Comparison of ENCODE assay signal across 10 mouse cellular contexts in the genomic region with DNA sequence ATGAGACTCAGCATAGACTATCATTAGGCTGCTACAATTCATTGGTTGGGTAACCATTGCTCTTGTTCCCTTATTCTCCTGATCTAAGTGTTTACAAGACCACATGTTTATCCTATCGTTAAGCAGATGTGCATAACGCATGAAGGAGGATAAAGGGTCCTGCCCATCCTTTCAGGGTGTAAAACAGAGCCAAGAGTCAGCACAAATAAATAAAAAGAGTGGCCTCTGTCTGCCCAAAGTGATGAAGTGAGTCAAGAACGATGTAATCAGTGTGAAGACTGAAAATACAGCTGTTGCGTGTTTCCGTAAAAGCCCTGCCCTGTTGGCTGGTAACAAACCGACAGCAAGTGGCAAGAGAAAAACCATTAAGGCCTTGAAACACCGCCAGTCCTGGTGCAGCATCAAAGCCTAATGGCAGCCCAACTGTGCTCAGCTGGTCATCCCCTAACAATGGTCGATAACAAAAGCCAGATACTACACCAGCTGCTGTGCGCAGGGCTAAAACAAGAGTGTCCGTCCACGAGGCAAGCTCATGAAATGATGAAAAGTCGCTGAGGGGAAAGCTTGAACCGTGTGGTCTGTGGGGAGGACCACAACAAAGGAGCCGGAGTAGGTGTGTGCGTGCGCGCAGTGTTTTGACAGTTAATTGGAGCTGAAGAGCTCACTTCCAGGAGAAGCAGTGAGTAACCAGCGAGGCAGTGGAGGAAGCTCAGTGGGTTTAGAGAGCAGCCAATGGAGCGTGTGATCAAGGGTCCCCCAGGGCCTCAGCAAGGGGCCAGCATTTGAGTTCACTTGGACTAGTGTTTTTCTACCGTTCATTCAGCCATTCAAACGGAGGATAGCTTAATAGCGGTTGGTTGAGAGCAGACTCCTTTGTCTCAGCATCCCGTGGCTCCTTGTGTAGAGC.
A peak's percentile ranks its signal among the peaks of the same experiment; 100 is the strongest.
DNase-seq lines count a peak whose midpoint lies in the region; ATAC-seq and TF ChIP-seq lines count a peak whose summit lies in the region.
"Had no signal": no experiment of that assay in that cellular context is flagged by ENCODE, and none has a peak within 500 bp of the region (broad histone marks: within the 10 kb centered on the region; RNA-seq: fewer than 3 reads in every experiment).

No protein-coding gene starts in this region.

- no peaks in the 10 kb centered on the region for H3K4me1 ChIP-seq in heart, embryonic 16.5 days (ENCODE audit: control insufficient read depth, insufficient read depth, low read length)
- peaks cover 3% of the 10 kb centered on the region; the same call in 1 of the 2 replicates for H3K4me1 ChIP-seq in forebrain, embryonic 11.5 days (replicated peaks; ENCODE audit: control insufficient read depth, insufficient read depth, low read length)
- no peaks in the 10 kb centered on the region for H3K4me1 ChIP-seq in lung, postnatal 0 days (ENCODE audit: insufficient read depth, low read depth, low read length)
- H3K4me1 ChIP-seq in neural tube, embryonic 12.5 days: peaks cover 3% of the 10 kb centered on the region; the same call in 1 of the 2 replicates
- H3K4me1 ChIP-seq: megakaryocyte, embryonic 14.5 days had no signal

- no peak overlapping the region for H3K27ac ChIP-seq in heart, embryonic 16.5 days (ENCODE audit: low read length)
- peak overlapping the region; percentile 48; the same call in 1 of the 2 replicates for H3K27ac ChIP-seq in forebrain, embryonic 11.5 days (ENCODE audit: low read depth, low read length)
- H3K27ac ChIP-seq in lung, postnatal 0 days (ENCODE audit: low read length): no peak overlapping the region
- H3K27ac ChIP-seq in neural tube, embryonic 12.5 days: no peak overlapping the region
- H3K27ac ChIP-seq in gastrocnemius, adult 2 months: no peak overlapping the region

- no peak overlapping the region for H3K4me2 ChIP-seq in heart, embryonic 16.5 days (ENCODE audit: low read depth, low read length)
- peak overlapping the region; percentile 39 for H3K4me2 ChIP-seq in forebrain, embryonic 11.5 days (ENCODE audit: low read depth, low read length, severe bottlenecking)
- H3K4me2 ChIP-seq in lung, postnatal 0 days (replicated peaks; ENCODE audit: low read depth, low read length): no peak overlapping the region
- peak overlapping the region; percentile 52 for H3K4me2 ChIP-seq in neural tube, embryonic 12.5 days (replicated peaks)

- no peak overlapping the region for H3K4me3 ChIP-seq in heart, embryonic 16.5 days (ENCODE audit: low read length)
- no peak overlapping the region for H3K4me3 ChIP-seq in forebrain, embryonic 11.5 days (ENCODE audit: low read depth, low read length)
- H3K4me3 ChIP-seq in lung, postnatal 0 days (ENCODE audit: low read depth, low read length): no peak overlapping the region
- no peak overlapping the region for H3K4me3 ChIP-seq in neural tube, embryonic 12.5 days
- no peak overlapping the region for H3K4me3 ChIP-seq in gastrocnemius, adult 2 months
- H3K4me3 ChIP-seq: megakaryocyte, embryonic 14.5 days had no signal

- peak; percentile 48; the same call in 1 of the 2 replicates for TF ChIP-seq EP300 in lung, postnatal 0 days (IDR thresholded peaks at IDR 0.05)

- no peak for TF ChIP-seq CTCF in lung, postnatal 0 days (IDR thresholded peaks at IDR 0.05)
- no peak for TF ChIP-seq CTCF in gastrocnemius, adult 2 months (IDR thresholded peaks at IDR 0.05)

- 0 out of 2 replicates have a peak, but pooled peaks have one; percentile 49 for ATAC-seq in heart, embryonic 16.5 days (replicated peaks; ENCODE audit: extremely low read depth, insufficient read depth, low FRiP score)
- peak; percentile 95 for ATAC-seq in forebrain, embryonic 11.5 days (replicated peaks; ENCODE audit: low FRiP score)
- peak; percentile 78 for ATAC-seq in lung, postnatal 0 days
- peak; percentile 91 for ATAC-seq in neural tube, embryonic 12.5 days (ENCODE audit: low FRiP score, low read depth)

- H3K9ac ChIP-seq in heart, embryonic 16.5 days (ENCODE audit: low read length): no peak overlapping the region
- peak overlapping the region; percentile 2; the same call in 1 of the 2 replicates for H3K9ac ChIP-seq in forebrain, embryonic 11.5 days (ENCODE audit: low read length)
- no peak overlapping the region for H3K9ac ChIP-seq in lung, postnatal 0 days (replicated peaks; ENCODE audit: low read depth)
- H3K9ac ChIP-seq in neural tube, embryonic 12.5 days: no peak overlapping the region

- H3K36me3 ChIP-seq in heart, embryonic 16.5 days (ENCODE audit: control insufficient read depth, insufficient read depth): no peaks in the 10 kb centered on the region
- H3K36me3 ChIP-seq in forebrain, embryonic 11.5 days (ENCODE audit: control insufficient read depth, insufficient read depth, low read length): no peaks in the 10 kb centered on the region
- no peaks in the 10 kb centered on the region for H3K36me3 ChIP-seq in lung, postnatal 0 days (ENCODE audit: insufficient read depth, low read length)
- H3K36me3 ChIP-seq in neural tube, embryonic 12.5 days: no peaks in the 10 kb centered on the region

- H3K9me3 ChIP-seq in heart, embryonic 16.5 days (replicated peaks; ENCODE audit: control insufficient read depth, low read length): no peaks in the 10 kb centered on the region
- H3K9me3 ChIP-seq in forebrain, embryonic 11.5 days (ENCODE audit: control insufficient read depth, low read length): no peaks in the 10 kb centered on the region
- H3K9me3 ChIP-seq in lung, postnatal 0 days (ENCODE audit: low read length): no peaks in the 10 kb centered on the region
- no peaks in the 10 kb centered on the region for H3K9me3 ChIP-seq in neural tube, embryonic 12.5 days

- no peak for DNase-seq in heart, adult 9 months (ENCODE audit: low spot score in 2 of 2)
- peak; percentile 78 for DNase-seq in forebrain, embryonic 11.5 days (ENCODE audit: low spot score)
- peak; percentile 68 for DNase-seq in lung, postnatal 0 days (ENCODE audit: low spot score)
- DNase-seq in gastrocnemius, adult 2 months: no peak
- no peak for DNase-seq in left cerebral cortex, adult 8-10 months (ENCODE audit: low spot score in 2 of 2)
- DNase-seq in cerebellum, adult 9-10 months: no peak
- DNase-seq: cerebellum, adult 11 months had no signal

- intact Hi-C loops in gastrocnemius, adult 2 months (cut with DNase I): no loop called here

- 71% methylated on average over 23 of the region's 23 CpGs for WGBS in heart, embryonic 16.5 days
- 21% methylated on average over 23 of the region's 23 CpGs for WGBS in forebrain, embryonic 11.5 days
- WGBS in lung, postnatal 0 days: 62% methylated on average over 23 of the region's 23 CpGs
- 19% methylated on average over 23 of the region's 23 CpGs for WGBS in neural tube, embryonic 12.5 days

- no peaks in the 10 kb centered on the region for H3K27me3 ChIP-seq in heart, embryonic 16.5 days (ENCODE audit: control insufficient read depth, insufficient read depth, low read length)
- H3K27me3 ChIP-seq in forebrain, embryonic 11.5 days (ENCODE audit: control insufficient read depth, insufficient read depth, low read length): no peaks in the 10 kb centered on the region
- H3K27me3 ChIP-seq in lung, postnatal 0 days (replicated peaks; ENCODE audit: insufficient read depth, low read length): no peaks in the 10 kb centered on the region
- H3K27me3 ChIP-seq in neural tube, embryonic 12.5 days (replicated peaks): no peaks in the 10 kb centered on the region
- H3K27me3 ChIP-seq: megakaryocyte, embryonic 14.5 days had no signal

Comparison
In these comparisons a context has a peak if more than half of its experiments do, and no peak if none do; other contexts are left out.
1. H3K4me2 ChIP-seq: peak in forebrain, embryonic 11.5 days (single experiment) and neural tube, embryonic 12.5 days (single experiment); none in heart, embryonic 16.5 days (single experiment) and lung, postnatal 0 days (single experiment).
2. DNase-seq: peak in forebrain, embryonic 11.5 days (single experiment) and lung, postnatal 0 days (single experiment); none in heart, adult 9 months (0 of 2), gastrocnemius, adult 2 months (single experiment), left cerebral cortex, adult 8-10 months (0 of 2) and cerebellum, adult 9-10 months (single experiment).
3. Peak in every context shown above with its lines, with median percentiles within 50 percentile points of each other: ATAC-seq.